Mouse (Mus musculus) liver, embryonic 12.5 days (tissue): ENCODE results near the gene Cyp4v3. TPM values are rescaled to one million over a fixed set of nuclear protein-coding genes. Genes with fewer than 3 reads are reported as not detected.
A peak's percentile ranks its signal among the peaks of the same experiment; 100 is the strongest.

Experiments used
- ATAC-seq: fragments of 200-750 bp; cut with Nextera tagmentation; 2 replicates; pipeline ENCODE4 v1.8.0; 2017; ENCODE audit warnings: moderate number of reproducible peaks, mild to moderate bottlenecking, moderate library complexity
- H3K27ac ChIP-seq: fragments of 300-500 bp; sonication (generic); 2 replicates; pipeline ENCODE4 v1.5.1; 2016; ENCODE audit warnings: mild to moderate bottlenecking
- H3K27me3 ChIP-seq: fragments of 300-500 bp; sonication (generic); replicated peaks from 2 replicates; pipeline ENCODE4 v1.6.1; 2016; ENCODE audit warnings: mild to moderate bottlenecking, moderate library complexity
- H3K36me3 ChIP-seq: fragments of 300-500 bp; sonication (generic); 2 replicates; pipeline ENCODE4 v1.6.1; 2016; ENCODE audit warnings: mild to moderate bottlenecking, moderate library complexity
- H3K4me1 ChIP-seq: fragments of 300-500 bp; sonication (generic); 2 replicates; pipeline ENCODE4 v1.6.1; 2016
- H3K4me2 ChIP-seq: fragments of 300-500 bp; sonication (generic); 2 replicates; pipeline ENCODE4 v1.6.1; 2016; ENCODE audit warnings: mild to moderate bottlenecking, moderate library complexity
- H3K4me3 ChIP-seq: fragments of 300-500 bp; sonication (generic); 2 replicates; pipeline ENCODE4 v1.5.1; 2016; ENCODE audit warnings: mild to moderate bottlenecking, moderate library complexity
- H3K9ac ChIP-seq: fragments of 300-500 bp; sonication (generic); 2 replicates; pipeline ENCODE4 v1.6.1; 2016; ENCODE audit warnings: mild to moderate bottlenecking, moderate library complexity
- H3K9me3 ChIP-seq: fragments of 300-500 bp; sonication (generic); replicated peaks from 2 replicates; pipeline ENCODE4 v1.6.1; 2016; ENCODE audit warnings: mild to moderate bottlenecking, moderate library complexity
- WGBS: fragments of 180-500 bp; shearing (Covaris S2); methylation state at CpG from one replicate; pipeline ENCODE4 v1.1.7; 2016; ENCODE audit not compliant: insufficient replicate concordance; 5-methylcytosine and 5-hydroxymethylcytosine counted together
- polyA plus RNA-seq: library from polyadenylated mRNA; unstranded; fragments of >200 nt; fragmentation: Nextera tagmentation; extraction: Ambion mirVana; gene quantifications from 2 replicates; pipeline ENCODE4 v1.2.1, GENCODE M21; 2016

Cyp4v3 gene
- polyA plus RNA-seq = 1.7 and 1.8 TPM in 2 replicates

GRCm38 (mm10) chr8:45332685-45333409, at the start of gene Cyp4v3:
Gene Cyp4v3, minus strand, starts transcription at chr8:45333216.
- H3K4me2 ChIP-seq = peak within 1 kb of the TSS; percentile 69
- H3K27me3 ChIP-seq = peaks cover 9% of the 10 kb centered on the region; the same call in 1 of the 2 replicates
- peaks cover 3% of the 10 kb centered on the region; the same call in 1 of the 2 replicates for H3K4me1 ChIP-seq
- peak within 1 kb of the TSS; percentile 7; the same call in 1 of the 2 replicates for H3K9ac ChIP-seq
- WGBS = 2% methylated on average over 44 of the region's 44 CpGs
- peak; percentile 68 for ATAC-seq
- no peaks in the 10 kb centered on the region for H3K36me3 ChIP-seq
- H3K4me3 ChIP-seq = peak within 1 kb of the TSS; percentile 58
- H3K27ac ChIP-seq = 0 out of 2 replicates have a peak within 1 kb of the TSS, but pooled peaks have one; percentile 45
- H3K9me3 ChIP-seq = no peaks in the 10 kb centered on the region

- Histone ChIP-seq H3K27ac (no peak within 1 kb of the TSS), H3K9me3 (no peaks in the 10 kb centered on the region), H3K36me3 (no peaks in the 10 kb centered on the region), H3K27me3 (peaks cover 25% of the 10 kb centered on the region), H3K9ac (no peak within 1 kb of the TSS), H3K4me1 (no peaks in the 10 kb centered on the region), H3K4me2 (peak within 1 kb of the TSS; percentile 53), H3K4me3 (peak within 1 kb of the TSS; percentile 14)
- no peak for ATAC-seq
- WGBS = 11% methylated on average over 6 of the region's 6 CpGs
These were observed 48.9 kb upstream of the Cyp4v3 start, which contains the start of gene Fam149a for GRCm38 (mm10) chr8:45381963-45382347. Gene Fam149a, minus strand, starts transcription at chr8:45382291.

DNA sequence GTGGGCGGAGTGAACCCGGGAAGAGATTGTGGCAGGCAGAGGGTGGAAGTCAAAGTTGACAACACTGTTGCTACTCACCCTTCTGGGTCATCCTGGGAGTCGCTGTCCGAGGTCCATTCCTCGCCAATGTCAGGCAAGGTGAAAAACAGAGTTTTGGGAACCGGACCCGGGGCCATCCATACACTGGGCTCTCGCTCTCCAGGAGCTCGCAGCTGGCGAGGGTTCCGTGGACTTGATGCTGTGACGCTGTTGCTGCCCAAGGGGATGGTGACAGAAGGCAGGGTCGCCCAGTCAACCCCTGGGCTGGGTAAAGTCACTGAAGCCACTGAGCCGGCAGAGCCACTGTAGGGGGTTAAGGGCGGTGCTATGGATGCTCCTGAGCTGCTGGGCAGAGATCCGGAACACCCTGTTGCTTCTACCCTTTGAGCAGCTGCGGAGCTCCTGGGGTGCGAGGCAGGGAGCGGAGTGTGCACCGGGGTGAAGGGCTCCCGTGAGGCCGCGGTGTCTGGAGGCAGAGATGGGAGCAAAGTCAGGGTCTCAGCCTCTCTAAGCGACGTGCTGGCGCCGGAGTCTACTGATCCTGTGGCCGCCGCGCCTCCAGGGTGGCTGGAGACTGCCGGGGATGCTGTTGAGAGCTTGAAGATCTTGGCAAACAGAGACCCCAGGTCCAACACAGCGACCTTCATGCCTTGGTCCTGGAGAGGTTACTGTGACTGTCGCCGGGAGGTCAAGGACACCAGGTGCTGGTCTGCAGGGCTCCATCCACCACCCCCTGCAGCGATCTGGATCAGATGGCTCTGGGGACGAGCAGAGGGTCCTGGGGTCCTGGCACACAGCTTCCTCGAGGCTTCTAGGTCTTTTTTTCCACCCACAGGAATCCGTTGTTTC, 48.3 kb upstream of the Cyp4v3 start:
- Histone ChIP-seq H3K36me3 (no peaks in the 10 kb centered on the region), H3K9me3 (no peaks in the 10 kb centered on the region), H3K27ac (no peak overlapping the region), H3K27me3 (peaks cover 25% of the 10 kb centered on the region), H3K4me2 (peak overlapping the region; percentile 53), H3K4me1 (no peaks in the 10 kb centered on the region), H3K9ac (no peak overlapping the region), H3K4me3 (peak overlapping the region; percentile 14)
- WGBS = 5% methylated on average over 38 of the region's 38 CpGs
- no peak for ATAC-seq

DNA sequence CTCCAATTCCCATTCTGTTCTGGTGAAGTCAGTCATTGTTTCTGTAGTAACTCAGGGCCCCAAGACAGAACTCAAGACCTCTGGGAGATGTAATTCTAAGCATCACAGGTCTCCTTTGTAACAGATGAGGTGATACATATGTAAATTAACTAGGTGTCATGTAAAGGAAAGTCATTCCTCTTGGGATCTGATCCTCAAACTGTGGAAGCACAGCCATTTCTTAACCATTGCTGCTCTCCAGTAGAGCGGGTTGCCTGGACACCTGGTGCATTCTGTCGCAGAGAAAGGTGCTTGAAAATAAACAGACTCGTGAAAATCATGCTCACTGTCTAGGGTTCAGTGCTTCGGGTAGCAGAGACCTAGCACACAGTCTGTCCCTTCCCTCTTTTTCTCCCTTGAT, 47.6 kb upstream of the Cyp4v3 start:
- Histone ChIP-seq H3K27ac (no peak overlapping the region), H3K4me3 (no peak overlapping the region), H3K4me1 (no peaks in the 10 kb centered on the region), H3K27me3 (peaks cover 25% of the 10 kb centered on the region), H3K9ac (no peak overlapping the region), H3K4me2 (no peak overlapping the region), H3K9me3 (no peaks in the 10 kb centered on the region), H3K36me3 (no peaks in the 10 kb centered on the region)
- no peak for ATAC-seq
- 14% methylated on average over 4 of the region's 4 CpGs for WGBS

GRCm38 (mm10) chr8:45374071-45374470, 41.1 kb upstream of the Cyp4v3 start:
- 67% methylated on average over 3 of the region's 3 CpGs for WGBS
- Histone ChIP-seq H3K27me3 (no peaks in the 10 kb centered on the region), H3K4me1 (no peaks in the 10 kb centered on the region), H3K27ac (no peak overlapping the region), H3K9ac (no peak overlapping the region), H3K4me3 (no peak overlapping the region), H3K9me3 (no peaks in the 10 kb centered on the region), H3K4me2 (no peak overlapping the region), H3K36me3 (no peaks in the 10 kb centered on the region)
- no peak for ATAC-seq

DNA sequence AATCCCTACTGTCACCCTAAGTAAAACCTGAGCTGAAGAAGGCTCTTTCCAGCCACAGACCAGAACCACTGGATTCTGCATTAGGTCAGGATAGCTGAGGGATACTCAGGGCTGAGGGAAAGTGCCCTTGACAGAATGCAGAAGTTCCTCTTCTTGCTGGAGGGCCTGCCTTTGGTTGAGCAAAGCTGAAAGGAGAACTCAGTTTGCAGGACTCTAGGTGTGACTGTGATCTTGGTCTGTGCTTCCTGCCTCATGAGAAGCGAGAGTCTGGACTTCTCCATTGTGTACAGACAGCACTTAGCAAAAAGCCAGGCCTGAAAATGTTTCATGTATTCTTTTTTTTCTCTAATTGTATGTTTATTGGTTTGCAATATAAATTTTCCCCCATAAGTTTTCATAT, 34.1 kb upstream of the Cyp4v3 start:
- no peaks in the 10 kb centered on the region for H3K27me3 ChIP-seq
- ATAC-seq = no peak

DNA sequence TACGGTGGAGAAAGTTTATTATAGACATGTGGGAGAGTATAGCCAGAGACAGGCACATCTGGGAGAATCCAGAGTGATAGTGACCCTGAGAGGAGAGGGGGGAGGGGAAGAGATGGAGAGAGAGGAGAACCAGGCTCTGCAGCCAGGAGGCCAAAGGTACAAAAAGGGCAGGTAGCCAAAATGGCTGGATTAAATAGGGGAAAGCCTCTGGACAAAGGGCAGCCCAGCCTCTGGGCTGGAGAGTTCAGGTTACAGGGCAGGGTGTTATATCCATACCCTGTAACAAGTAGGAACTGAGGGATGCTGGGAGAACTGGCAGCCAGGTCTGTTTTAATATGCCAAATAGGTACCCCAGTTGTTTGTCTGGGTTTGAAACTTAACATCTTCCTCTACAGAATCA, 30.2 kb upstream of the Cyp4v3 start:
- no peak overlapping the region for H3K4me3 ChIP-seq
- H3K36me3 ChIP-seq = no peaks in the 10 kb centered on the region
- ATAC-seq = no peak; the same call in 1 of the 2 replicates
- H3K27ac ChIP-seq = no peak overlapping the region
- H3K9ac ChIP-seq = no peak overlapping the region
- H3K9me3 ChIP-seq = no peaks in the 10 kb centered on the region
- 53% methylated on average over 1 of the region's 1 CpGs for WGBS
- no peaks in the 10 kb centered on the region for H3K4me1 ChIP-seq
- peaks cover 9% of the 10 kb centered on the region for H3K27me3 ChIP-seq
- H3K4me2 ChIP-seq = no peak overlapping the region

More for the DNA sequence above, 34.1 kb upstream of the Cyp4v3 start:
- H3K27ac ChIP-seq = no peak overlapping the region
- no peak overlapping the region for H3K4me3 ChIP-seq
- no peaks in the 10 kb centered on the region for H3K9me3 ChIP-seq
- no peak overlapping the region for H3K9ac ChIP-seq
- H3K4me2 ChIP-seq = no peak overlapping the region
- no peaks in the 10 kb centered on the region for H3K4me1 ChIP-seq
- 22% methylated on average over 1 of the region's 1 CpGs for WGBS
- no peaks in the 10 kb centered on the region for H3K36me3 ChIP-seq

DNA sequence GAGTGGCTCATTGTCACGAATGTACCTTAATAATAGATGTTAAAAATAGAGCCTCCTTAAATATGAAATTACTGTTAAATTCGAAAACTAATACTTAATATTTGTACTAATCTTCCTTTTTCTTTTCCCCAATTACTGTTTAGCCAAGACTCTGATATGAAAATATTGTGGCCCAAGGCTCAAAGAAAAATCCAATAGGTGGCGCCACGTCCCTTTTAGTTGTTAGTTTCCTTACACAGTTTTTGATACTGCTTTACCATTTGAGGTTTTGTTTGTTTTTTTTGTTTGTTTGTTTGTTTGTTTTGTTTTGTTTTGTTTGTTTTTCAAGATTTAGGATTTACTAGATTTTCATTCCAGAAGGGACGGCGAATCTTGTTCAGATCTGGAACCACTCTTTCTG, 29.3 kb upstream of the Cyp4v3 start:
- Histone ChIP-seq H3K27ac (no peak overlapping the region), H3K9ac (no peak overlapping the region), H3K4me3 (no peak overlapping the region), H3K27me3 (peaks cover 16% of the 10 kb centered on the region), H3K4me2 (no peak overlapping the region), H3K36me3 (no peaks in the 10 kb centered on the region), H3K9me3 (no peaks in the 10 kb centered on the region), H3K4me1 (no peaks in the 10 kb centered on the region)
- ATAC-seq = no peak
- 44% methylated on average over 6 of the region's 6 CpGs for whole genome bisulfite sequencing

DNA sequence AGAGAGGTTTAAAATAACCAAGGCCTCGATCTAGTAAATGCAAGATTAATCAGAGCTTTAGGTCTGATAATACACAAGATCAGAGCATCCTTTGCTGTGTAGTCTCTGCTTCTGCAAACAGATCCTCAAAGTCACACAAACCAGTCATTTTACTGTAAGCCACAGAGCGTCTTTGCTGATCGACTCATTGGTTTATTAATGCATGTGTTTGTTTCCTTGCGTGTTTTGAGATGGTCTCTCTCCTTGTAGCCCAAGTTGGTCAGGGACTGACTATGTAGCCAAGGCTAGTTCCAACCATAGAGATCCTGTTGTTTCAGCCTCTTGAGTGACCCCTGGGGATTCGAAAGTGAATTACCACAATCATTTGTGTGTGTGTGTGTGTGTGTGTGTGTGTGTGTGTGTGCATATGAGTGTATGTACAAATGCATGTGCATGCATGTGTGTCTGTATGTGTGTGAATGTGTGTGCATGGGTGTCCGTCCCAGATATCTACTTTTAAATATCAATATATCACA, 26.1 kb upstream of the Cyp4v3 start:
- no peak overlapping the region for H3K9ac ChIP-seq

GRCm38 (mm10) chr8:45358132-45358918, 25.3 kb upstream of the Cyp4v3 start:
- peak overlapping the region; percentile 54 for H3K4me3 ChIP-seq
- peak; percentile 47; the same call in 1 of the 2 replicates for ATAC-seq
- peak overlapping the region; percentile 60 for H3K9ac ChIP-seq
- no peaks in the 10 kb centered on the region for H3K4me1 ChIP-seq
- peaks cover 16% of the 10 kb centered on the region for H3K27me3 ChIP-seq
- H3K27ac ChIP-seq = no peak overlapping the region
- no peaks in the 10 kb centered on the region for H3K9me3 ChIP-seq
- H3K4me2 ChIP-seq = peak overlapping the region; percentile 65
- 8% methylated on average over 48 of the region's 49 CpGs for WGBS
- no peaks in the 10 kb centered on the region; the same call in 1 of the 2 replicates for H3K36me3 ChIP-seq

More for the DNA sequence above, 26.1 kb upstream of the Cyp4v3 start:
- Histone ChIP-seq H3K4me1 (no peaks in the 10 kb centered on the region), H3K4me2 (peak overlapping the region; percentile 65; the same call in 1 of the 2 replicates), H3K36me3 (no peaks in the 10 kb centered on the region), H3K9me3 (no peaks in the 10 kb centered on the region), H3K27ac (no peak overlapping the region), H3K4me3 (no peak overlapping the region), H3K27me3 (peaks cover 16% of the 10 kb centered on the region)
- ATAC-seq = no peak
- WGBS = 66% methylated on average over 6 of the region's 6 CpGs

DNA sequence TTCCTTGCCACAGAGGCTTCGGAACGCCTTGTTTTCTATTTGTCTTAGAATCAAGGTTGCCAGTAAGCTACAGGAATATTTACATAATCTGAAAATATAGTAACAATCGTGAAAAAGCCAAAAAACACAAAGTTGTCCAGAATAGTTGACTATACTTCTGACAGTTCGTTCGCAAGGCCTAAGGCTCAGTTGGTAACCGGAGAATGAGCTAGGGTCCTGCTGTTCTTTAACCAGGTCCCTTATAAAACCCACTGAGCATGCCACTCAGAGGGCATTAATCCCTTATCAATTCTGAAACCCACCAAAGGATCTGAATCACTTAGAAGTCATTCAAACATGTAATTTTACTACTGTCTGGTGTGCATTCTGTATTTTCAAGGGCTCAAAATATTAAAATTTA, 22.8 kb upstream of the Cyp4v3 start:
- 75% methylated on average over 6 of the region's 6 CpGs for WGBS
- no peak overlapping the region for H3K9ac ChIP-seq
- no peaks in the 10 kb centered on the region for H3K9me3 ChIP-seq
- no peaks in the 10 kb centered on the region for H3K4me1 ChIP-seq
- H3K4me3 ChIP-seq = no peak overlapping the region
- no peak for ATAC-seq
- H3K27ac ChIP-seq = no peak overlapping the region
- H3K27me3 ChIP-seq = peaks cover 16% of the 10 kb centered on the region
- no peak overlapping the region for H3K4me2 ChIP-seq
- peaks cover 5% of the 10 kb centered on the region; the same call in 1 of the 2 replicates for H3K36me3 ChIP-seq
